Mouse (Mus musculus): ENCODE results near the gene Arid5b. TPM values are rescaled to one million over a fixed set of nuclear protein-coding genes. Genes with fewer than 3 reads are reported as not detected.
A peak's percentile ranks its signal among the peaks of the same experiment; 100 is the strongest.

Arid5b gene
- polyA plus RNA-seq, 1 experiment from 2014 or later = 33.1 TPM

GRCm38 (mm10) chr10:68137151-68137833 lies 141.2 kb downstream of the Arid5b start:
- H3K36me3 ChIP-seq = 0 out of 2 replicates have a peak, but pooled peaks cover 9% of the 10 kb centered on the region
- ATAC-seq (ENCODE audit: insufficient read depth, low FRiP score, low read depth) = no peak
- H3K4me3 ChIP-seq (replicated peaks) = no peak overlapping the region
- no peaks in the 10 kb centered on the region for H3K9me3 ChIP-seq
- H3K27ac ChIP-seq = peak overlapping the region; percentile 88
- H3K27me3 ChIP-seq (replicated peaks) = no peaks in the 10 kb centered on the region
- peak overlapping the region; percentile 66 for H3K4me2 ChIP-seq
- no peak overlapping the region for H3K9ac ChIP-seq
- 70% methylated on average over 11 of the region's 11 CpGs for WGBS
- peaks cover 18% of the 10 kb centered on the region for H3K4me1 ChIP-seq

GRCm38 (mm10) chr10:68136480-68137083 lies 142.0 kb downstream of the Arid5b start:
- no peaks in the 10 kb centered on the region for H3K27me3 ChIP-seq (replicated peaks)
- peak overlapping the region; percentile 17; the same call in 1 of the 2 replicates for H3K9ac ChIP-seq
- H3K27ac ChIP-seq = peak overlapping the region; percentile 88
- WGBS = 3% methylated on average over 18 of the region's 18 CpGs
- no peaks in the 10 kb centered on the region for H3K9me3 ChIP-seq
- H3K4me1 ChIP-seq = peaks cover 18% of the 10 kb centered on the region
- ATAC-seq (ENCODE audit: insufficient read depth, low FRiP score, low read depth) = peak; percentile 90
- 0 out of 2 replicates have a peak, but pooled peaks cover 13% of the 10 kb centered on the region for H3K36me3 ChIP-seq
- H3K4me2 ChIP-seq = peak overlapping the region; percentile 66
- H3K4me3 ChIP-seq (replicated peaks) = peak overlapping the region; percentile 43

GRCm38 (mm10) chr10:68136051-68136450 lies 142.5 kb downstream of the Arid5b start:
- H3K4me3 ChIP-seq (replicated peaks) = peak overlapping the region; percentile 43
- H3K9ac ChIP-seq = peak overlapping the region; percentile 17; the same call in 1 of the 2 replicates
- H3K4me1 ChIP-seq = peaks cover 18% of the 10 kb centered on the region
- no peaks in the 10 kb centered on the region for H3K9me3 ChIP-seq
- H3K27me3 ChIP-seq (replicated peaks) = no peaks in the 10 kb centered on the region
- H3K4me2 ChIP-seq = peak overlapping the region; percentile 66
- H3K27ac ChIP-seq = peak overlapping the region; percentile 88
- no peak for ATAC-seq (ENCODE audit: insufficient read depth, low FRiP score, low read depth)
- 0 out of 2 replicates have a peak, but pooled peaks cover 13% of the 10 kb centered on the region for H3K36me3 ChIP-seq
- WGBS = 4% methylated on average over 9 of the region's 9 CpGs

GRCm38 (mm10) chr10:68135416-68135815 lies 143.1 kb downstream of the Arid5b start:
- Histone ChIP-seq H3K4me3 (replicated peaks) (peak overlapping the region; percentile 43), H3K4me2 (peak overlapping the region; percentile 66), H3K27ac (peak overlapping the region; percentile 88; the same call in 1 of the 2 replicates), H3K36me3 (0 out of 2 replicates have a peak, but pooled peaks cover 13% of the 10 kb centered on the region), H3K9ac (no peak overlapping the region), H3K9me3 (no peaks in the 10 kb centered on the region), H3K4me1 (peaks cover 18% of the 10 kb centered on the region), H3K27me3 (replicated peaks) (no peaks in the 10 kb centered on the region)
- WGBS = 23% methylated on average over 4 of the region's 4 CpGs
- no peak for ATAC-seq (ENCODE audit: insufficient read depth, low FRiP score, low read depth)

GRCm38 (mm10) chr10:68134549-68134948 lies 144.0 kb downstream of the Arid5b start:
- no peak for ATAC-seq (ENCODE audit: insufficient read depth, low FRiP score, low read depth)
- Histone ChIP-seq H3K4me1 (peaks cover 24% of the 10 kb centered on the region), H3K4me3 (replicated peaks) (no peak overlapping the region), H3K4me2 (peak overlapping the region; percentile 66; the same call in 1 of the 2 replicates), H3K36me3 (0 out of 2 replicates have a peak, but pooled peaks cover 13% of the 10 kb centered on the region), H3K27ac (no peak overlapping the region), H3K27me3 (replicated peaks) (no peaks in the 10 kb centered on the region), H3K9me3 (no peaks in the 10 kb centered on the region), H3K9ac (no peak overlapping the region)
- 81% methylated on average over 4 of the region's 4 CpGs for WGBS

- Histone ChIP-seq H3K36me3 (0 out of 2 replicates have a peak, but pooled peaks cover 13% of the 10 kb centered on the region), H3K27ac (no peak overlapping the region), H3K4me1 (peaks cover 24% of the 10 kb centered on the region), H3K9me3 (no peaks in the 10 kb centered on the region), H3K27me3 (replicated peaks) (no peaks in the 10 kb centered on the region), H3K4me3 (replicated peaks) (no peak overlapping the region), H3K9ac (no peak overlapping the region), H3K4me2 (no peak overlapping the region)
- 53% methylated on average over 5 of the region's 5 CpGs for WGBS
- no peak for ATAC-seq (ENCODE audit: insufficient read depth, low FRiP score, low read depth)
Observed at GRCm38 (mm10) chr10:68134071-68134470, 144.5 kb downstream of the Arid5b start.

- H3K4me3 ChIP-seq (replicated peaks) = no peak overlapping the region
- no peak overlapping the region for H3K27ac ChIP-seq
- peaks cover 24% of the 10 kb centered on the region for H3K4me1 ChIP-seq
- H3K9ac ChIP-seq = no peak overlapping the region
- ATAC-seq (ENCODE audit: insufficient read depth, low FRiP score, low read depth) = no peak
- 0 out of 2 replicates have a peak, but pooled peaks cover 13% of the 10 kb centered on the region for H3K36me3 ChIP-seq
- H3K27me3 ChIP-seq (replicated peaks) = no peaks in the 10 kb centered on the region
- H3K9me3 ChIP-seq = no peaks in the 10 kb centered on the region
- no peak overlapping the region for H3K4me2 ChIP-seq
- 88% methylated on average over 9 of the region's 9 CpGs for WGBS
Observed at GRCm38 (mm10) chr10:68132636-68133035, 145.9 kb downstream of the Arid5b start.

GRCm38 (mm10) chr10:68132154-68132553 lies 146.4 kb downstream of the Arid5b start:
- Histone ChIP-seq H3K27me3 (replicated peaks) (no peaks in the 10 kb centered on the region), H3K9me3 (no peaks in the 10 kb centered on the region), H3K4me1 (peaks cover 20% of the 10 kb centered on the region), H3K4me2 (no peak overlapping the region), H3K27ac (no peak overlapping the region), H3K36me3 (0 out of 2 replicates have a peak, but pooled peaks cover 13% of the 10 kb centered on the region), H3K9ac (no peak overlapping the region), H3K4me3 (replicated peaks) (no peak overlapping the region)
- no peak for ATAC-seq (ENCODE audit: insufficient read depth, low FRiP score, low read depth)
- WGBS = 85% methylated on average over 5 of the region's 5 CpGs

- Histone ChIP-seq H3K4me1 (0 out of 2 replicates have a peak, but pooled peaks cover 7% of the 10 kb centered on the region), H3K27me3 (replicated peaks) (no peaks in the 10 kb centered on the region), H3K9me3 (no peaks in the 10 kb centered on the region), H3K9ac (no peak overlapping the region), H3K4me3 (replicated peaks) (no peak overlapping the region), H3K36me3 (peaks cover 16% of the 10 kb centered on the region; the same call in 1 of the 2 replicates), H3K4me2 (no peak overlapping the region), H3K27ac (no peak overlapping the region)
- WGBS = 42% methylated on average over 7 of the region's 7 CpGs
- no peak for ATAC-seq (ENCODE audit: insufficient read depth, low FRiP score, low read depth)
Observed at GRCm38 (mm10) chr10:68129651-68130050, 148.9 kb downstream of the Arid5b start.

- Histone ChIP-seq H3K4me1 (0 out of 2 replicates have a peak, but pooled peaks cover 7% of the 10 kb centered on the region), H3K9ac (no peak overlapping the region), H3K36me3 (peaks cover 16% of the 10 kb centered on the region; the same call in 1 of the 2 replicates), H3K9me3 (no peaks in the 10 kb centered on the region), H3K4me3 (replicated peaks) (no peak overlapping the region), H3K4me2 (no peak overlapping the region), H3K27me3 (replicated peaks) (no peaks in the 10 kb centered on the region), H3K27ac (no peak overlapping the region)
- ATAC-seq (ENCODE audit: insufficient read depth, low FRiP score, low read depth) = no peak
- WGBS = 90% methylated on average over 3 of the region's 3 CpGs
Observed at GRCm38 (mm10) chr10:68129009-68129408, 149.5 kb downstream of the Arid5b start.

GRCm38 (mm10) chr10:68128441-68128848 lies 150.1 kb downstream of the Arid5b start:
- Histone ChIP-seq H3K36me3 (peaks cover 14% of the 10 kb centered on the region; the same call in 1 of the 2 replicates), H3K4me2 (no peak overlapping the region), H3K9ac (no peak overlapping the region)

More at GRCm38 (mm10) chr10:68128441-68128848, 150.1 kb downstream of the Arid5b start:
- 0 out of 2 replicates have a peak, but pooled peaks cover 7% of the 10 kb centered on the region for H3K4me1 ChIP-seq
- no peak for ATAC-seq (ENCODE audit: insufficient read depth, low FRiP score, low read depth)
- no peaks in the 10 kb centered on the region for H3K27me3 ChIP-seq (replicated peaks)
- H3K9me3 ChIP-seq = no peaks in the 10 kb centered on the region
- WGBS = 70% methylated on average over 10 of the region's 10 CpGs
- H3K27ac ChIP-seq = 0 out of 2 replicates have a peak overlapping the region, but pooled peaks have one; percentile 1
- no peak overlapping the region for H3K4me3 ChIP-seq (replicated peaks)
